ENCODE assay signal across 24 mouse cellular contexts in genomic region chr9:28471501-28471900, GRCm38 (mm10).
DNase-seq lines count a peak whose midpoint lies in the region; ATAC-seq and TF ChIP-seq lines count a peak whose summit lies in the region.
"Had no signal": no experiment of that assay in that cellular context is flagged by ENCODE, and none has a peak within 500 bp of the region (broad histone marks: within the 10 kb centered on the region; RNA-seq: fewer than 3 reads in every experiment).

No protein-coding gene starts in this region.

- no peak for TF ChIP-seq POLR2A in brain, embryonic 14.5 days (IDR thresholded peaks at IDR 0.05; ENCODE audit: borderline replicate concordance, extremely low read depth, insufficient read depth, insufficient read length, poor library complexity, severe bottlenecking)

- peak; percentile 13 for DNase-seq in embryo, embryonic 10 days (ENCODE audit: low spot score)
- DNase-seq in embryo, embryonic 11 days: no peak
- peak; percentile 82 for DNase-seq in kidney, postnatal 0 days (ENCODE audit: low spot score)
- no peak for DNase-seq in kidney, postnatal 36 days
- peak; percentile 44 for DNase-seq in lung, embryonic 14.5 days
- no peak for DNase-seq in lung, postnatal 10 days
- DNase-seq in brain, embryonic 14.5 days (ENCODE audit: low read depth): peak; percentile 20
- no peak for DNase-seq in layer of hippocampus, adult 9-10 months (ENCODE audit: low spot score)
- DNase-seq: adrenal gland, adult 8-10 months; adrenal gland, postnatal 36 days; B cell, adult 2 months; cerebellum, adult 11 months; cerebellum, adult 8-10 months; cerebellum, postnatal 14 days; gastrocnemius, adult 2 months; gastrocnemius, postnatal 25 days had no signal

- no peaks in the 10 kb centered on the region for H3K27me3 ChIP-seq in kidney, postnatal 0 days (ENCODE audit: insufficient read depth, low read length)
- no peaks in the 10 kb centered on the region for H3K27me3 ChIP-seq in lung, embryonic 14.5 days (ENCODE audit: insufficient read depth, low read length)
- H3K27me3 ChIP-seq: embryonic facial prominence, embryonic 15.5 days; heart, embryonic 12.5 days had no signal

- no peaks in the 10 kb centered on the region for H3K9me3 ChIP-seq in kidney, postnatal 0 days (replicated peaks; ENCODE audit: low read length)
- H3K9me3 ChIP-seq in lung, embryonic 14.5 days (ENCODE audit: low read depth, low read length): no peaks in the 10 kb centered on the region
- H3K9me3 ChIP-seq: embryonic facial prominence, embryonic 15.5 days; forebrain, embryonic 10.5 days; G1E; heart, embryonic 12.5 days; hindbrain, embryonic 10.5 days had no signal

- TF ChIP-seq CTCF in kidney, postnatal 0 days (IDR thresholded peaks at IDR 0.05; ENCODE audit: low read depth): no peak
- TF ChIP-seq CTCF in lung, embryonic 14.5 days (IDR thresholded peaks at IDR 0.05; ENCODE audit: low read depth): no peak
- no peak for TF ChIP-seq CTCF in brain, embryonic 14.5 days (IDR thresholded peaks at IDR 0.05; ENCODE audit: borderline replicate concordance, extremely low read depth, insufficient read depth, insufficient read length)

- no peaks in the 10 kb centered on the region for H3K4me1 ChIP-seq in kidney, postnatal 0 days (replicated peaks; ENCODE audit: insufficient read depth, low read length)
- H3K4me1 ChIP-seq in lung, embryonic 14.5 days (ENCODE audit: insufficient read depth): no peaks in the 10 kb centered on the region
- H3K4me1 ChIP-seq: embryonic facial prominence, embryonic 15.5 days; forebrain, embryonic 10.5 days; heart, embryonic 12.5 days had no signal

- no peak overlapping the region for H3K9ac ChIP-seq in kidney, postnatal 0 days (ENCODE audit: low read depth, low read length)
- no peak overlapping the region for H3K9ac ChIP-seq in lung, embryonic 14.5 days
- H3K9ac ChIP-seq: embryonic facial prominence, embryonic 15.5 days; heart, embryonic 12.5 days had no signal

- no peak; the same call in 1 of the 2 replicates for ATAC-seq in kidney, postnatal 0 days (replicated peaks; ENCODE audit: low FRiP score, low read depth)
- peak; percentile 66; the same call in 1 of the 2 replicates for ATAC-seq in lung, embryonic 14.5 days (ENCODE audit: insufficient read depth)
- ATAC-seq: CD4-positive, CD25-positive, alpha-beta regulatory T cell, adult 4 months; forebrain, embryonic 14.5 days had no signal

- H3K27ac ChIP-seq in kidney, postnatal 0 days: no peak overlapping the region
- H3K27ac ChIP-seq in lung, embryonic 14.5 days (ENCODE audit: low read depth): no peak overlapping the region
- H3K27ac ChIP-seq: embryonic facial prominence, embryonic 15.5 days; forebrain, embryonic 10.5 days; gastrocnemius, adult 2 months; hindbrain, embryonic 10.5 days had no signal

- no peak overlapping the region for H3K4me2 ChIP-seq in kidney, postnatal 0 days (ENCODE audit: low read length)
- no peak overlapping the region for H3K4me2 ChIP-seq in lung, embryonic 14.5 days
- H3K4me2 ChIP-seq: embryonic facial prominence, embryonic 15.5 days; heart, embryonic 12.5 days had no signal

- H3K4me3 ChIP-seq in kidney, postnatal 0 days (replicated peaks; ENCODE audit: low read depth, low read length): no peak overlapping the region
- H3K4me3 ChIP-seq in lung, embryonic 14.5 days (ENCODE audit: low read depth, low read length): no peak overlapping the region
- H3K4me3 ChIP-seq: embryonic facial prominence, embryonic 15.5 days; erythroblast, embryonic 14.5 days; forebrain, embryonic 10.5 days; gastrocnemius, adult 2 months; heart, embryonic 12.5 days; hindbrain, embryonic 10.5 days had no signal

- 25% methylated on average over 4 of the region's 4 CpGs for WGBS in kidney, postnatal 0 days
- WGBS in lung, embryonic 14.5 days: 27% methylated on average over 4 of the region's 4 CpGs

- no peaks in the 10 kb centered on the region for H3K36me3 ChIP-seq in kidney, postnatal 0 days (ENCODE audit: insufficient read depth, low read length)
- no peaks in the 10 kb centered on the region for H3K36me3 ChIP-seq in lung, embryonic 14.5 days (ENCODE audit: insufficient read depth)
- H3K36me3 ChIP-seq: embryonic facial prominence, embryonic 15.5 days; forebrain, embryonic 10.5 days; G1E; heart, embryonic 12.5 days; hindbrain, embryonic 10.5 days had no signal

Comparison
In these comparisons a context has a peak if more than half of its experiments do, and no peak if none do; other contexts are left out.
1. DNase-seq: peak in embryo, embryonic 10 days (single experiment), kidney, postnatal 0 days (single experiment), lung, embryonic 14.5 days (single experiment) and brain, embryonic 14.5 days (single experiment); none in embryo, embryonic 11 days (single experiment), kidney, postnatal 36 days (0 of 2), lung, postnatal 10 days (single experiment) and layer of hippocampus, adult 9-10 months (single experiment).